Mouse (Mus musculus) mature B cell (primary cell): ENCODE measurements around the gene Slc17a6.

ENCODE experiments used
- in situ Hi-C: fragments of 300-500 bp; cut with MboI; formaldehyde crosslinking; loops from 2 replicates; pipeline ENCODE4 v1.14.3; 2019

Gene Slc17a6

GRCm38 (mm10) chr7:51621694-51622145 lies at the start of gene Slc17a6:
Gene Slc17a6, plus strand, starts transcription at chr7:51622006.
- in situ Hi-C loops = no loop called here

DNA sequence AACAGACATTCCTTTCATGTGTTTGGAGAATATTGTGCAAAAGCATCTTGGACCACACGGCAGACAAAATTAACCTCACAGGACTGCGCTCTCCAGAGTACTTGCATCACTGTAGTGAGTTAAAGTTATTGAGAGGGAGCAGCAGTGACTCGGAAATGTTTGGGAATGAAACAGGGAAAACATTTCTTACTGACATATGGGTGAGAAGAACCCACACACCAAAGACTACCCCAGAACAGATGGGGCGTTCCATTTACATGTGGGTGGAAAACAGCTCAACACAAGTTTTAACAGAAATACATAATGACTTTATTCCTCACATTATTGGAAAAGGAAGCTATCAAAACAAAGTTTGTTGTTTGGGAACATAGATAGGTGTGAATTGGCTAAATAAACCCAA lies 21.8 kb upstream of the Slc17a6 start:
- in situ Hi-C loops = no loop called here

DNA sequence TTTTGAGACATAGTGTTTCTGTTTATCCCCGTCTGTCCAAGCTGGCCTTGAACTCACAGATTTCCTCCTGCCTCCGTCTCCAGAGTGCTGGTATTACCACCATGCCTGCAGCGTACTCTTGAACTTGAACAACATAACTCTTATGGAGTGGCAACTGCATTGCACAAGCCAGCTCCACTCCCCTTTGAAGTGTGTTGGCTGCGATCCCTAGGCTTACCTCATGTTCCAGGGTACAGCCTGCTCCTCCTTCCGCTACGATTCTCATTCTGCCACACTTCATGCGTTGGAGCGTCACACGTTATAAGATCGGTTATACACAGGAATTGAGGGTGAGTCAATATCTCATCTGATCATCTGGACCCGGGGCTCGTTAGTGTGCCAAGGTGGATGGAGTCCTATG lies 18.1 kb upstream of the Slc17a6 start:
- in situ Hi-C loops = no loop called here

DNA sequence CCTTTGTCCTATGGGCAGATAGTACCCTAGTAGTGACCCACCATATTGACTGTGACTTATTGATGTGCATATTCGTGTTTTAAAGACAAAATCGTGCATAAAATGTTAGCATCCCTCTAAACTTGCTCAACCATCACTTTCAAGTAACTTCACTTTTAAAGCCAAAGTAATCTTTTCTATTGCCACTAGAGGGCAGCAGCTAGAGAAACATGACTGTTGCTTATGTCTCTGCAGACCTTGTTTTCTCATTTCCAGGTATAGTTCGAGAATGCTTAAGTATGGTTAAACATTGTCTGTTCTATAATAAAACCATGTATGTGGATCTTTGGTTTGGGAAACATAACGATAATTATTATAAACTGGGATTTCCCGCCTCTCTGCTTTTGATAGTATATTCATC lies 7.4 kb upstream of the Slc17a6 start:
- in situ Hi-C loops = no loop called here

GRCm38 (mm10) chr7:51617941-51618340 lies 3.9 kb upstream of the Slc17a6 start:
- in situ Hi-C loops = no loop called here

DNA sequence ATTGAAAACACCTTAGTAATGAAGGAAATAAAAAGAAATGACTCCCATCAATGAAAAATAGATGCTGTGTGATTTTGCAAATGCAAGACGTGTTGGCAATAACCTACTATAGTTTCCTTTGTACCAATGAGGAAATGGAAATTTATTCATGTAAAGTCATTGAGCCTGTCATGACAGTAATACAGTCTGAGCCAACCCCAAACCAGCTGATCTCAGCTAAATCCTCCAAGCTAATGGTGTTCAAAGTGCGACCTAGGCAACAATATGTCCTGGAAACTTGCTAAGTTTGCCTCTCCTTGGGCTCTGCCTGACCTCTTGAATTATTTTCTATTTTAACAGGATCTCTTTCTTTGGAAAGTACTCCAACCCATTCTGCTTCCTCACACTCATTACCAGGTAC lies 3.4 kb upstream of the Slc17a6 start:
- in situ Hi-C loops = no loop called here

GRCm38 (mm10) chr7:51619977-51620376 lies 1.8 kb upstream of the Slc17a6 start:
- in situ Hi-C loops = no loop called here

DNA sequence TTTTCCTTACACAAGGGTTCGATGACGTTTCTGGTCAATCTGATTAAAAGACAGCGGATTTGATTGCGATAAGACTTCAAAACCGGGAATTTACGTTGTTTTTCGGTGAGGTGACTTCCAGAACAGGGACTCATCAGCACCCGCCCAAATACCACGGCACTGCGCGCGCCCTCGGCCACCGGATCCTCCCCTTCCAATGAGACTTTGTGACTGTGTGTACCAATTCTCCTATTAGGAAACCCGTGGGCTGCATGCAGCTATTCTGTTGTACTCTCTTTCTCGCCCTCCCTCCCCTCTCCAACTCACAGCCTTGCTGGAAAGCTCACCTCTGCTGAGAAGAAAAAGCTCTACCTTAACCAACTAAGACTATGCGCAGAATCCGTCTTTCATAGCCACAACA lies 390 bp downstream of the Slc17a6 start:
- in situ Hi-C loops = no loop called here

- in situ Hi-C loops = no loop called here
Measured at GRCm38 (mm10) chr7:51622666-51623065, 860 bp downstream of the Slc17a6 start.

DNA sequence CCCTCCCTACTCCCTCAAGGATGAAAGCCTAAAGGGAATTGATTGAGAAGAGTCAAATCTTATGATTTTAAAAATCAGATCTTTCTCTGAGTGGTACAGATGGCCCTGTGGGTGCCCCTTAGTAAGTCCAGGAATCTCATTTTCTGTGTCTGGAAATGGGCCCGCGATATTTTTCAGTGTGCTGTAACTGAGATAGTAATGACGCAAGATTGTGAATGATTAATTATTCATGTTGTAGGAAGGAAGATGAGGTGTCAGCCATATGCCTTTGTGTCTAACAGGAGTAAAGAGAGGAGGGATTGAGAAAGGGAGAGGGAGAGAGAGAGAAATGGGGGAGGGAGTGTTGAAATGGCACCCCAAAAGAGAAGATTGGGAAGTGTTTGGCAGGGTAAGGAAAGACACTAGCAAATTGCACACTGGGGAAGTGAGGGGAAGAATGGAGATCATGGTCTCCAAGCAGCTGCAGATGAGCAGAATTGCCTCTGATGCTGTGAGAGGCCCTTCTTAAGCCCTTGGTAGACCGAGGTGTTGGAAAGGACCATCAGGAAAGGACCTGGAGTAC lies 2.6 kb downstream of the Slc17a6 start:
- in situ Hi-C loops = no loop called here

DNA sequence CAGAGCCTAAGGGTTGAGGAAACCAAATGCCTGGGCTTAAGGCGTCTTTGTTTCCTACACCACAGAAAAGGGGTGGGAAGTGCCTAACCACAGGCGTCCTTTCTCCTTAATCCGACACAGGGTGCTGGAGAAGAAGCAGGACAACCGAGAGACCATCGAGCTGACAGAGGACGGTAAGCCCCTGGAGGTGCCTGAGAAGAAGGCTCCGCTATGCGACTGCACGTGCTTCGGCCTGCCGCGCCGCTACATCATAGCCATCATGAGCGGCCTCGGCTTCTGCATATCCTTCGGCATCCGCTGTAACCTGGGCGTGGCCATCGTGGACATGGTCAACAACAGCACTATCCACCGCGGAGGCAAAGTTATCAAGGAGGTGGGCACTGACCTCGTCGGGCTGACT lies 3.4 kb downstream of the Slc17a6 start:
- in situ Hi-C loops = no loop called here

DNA sequence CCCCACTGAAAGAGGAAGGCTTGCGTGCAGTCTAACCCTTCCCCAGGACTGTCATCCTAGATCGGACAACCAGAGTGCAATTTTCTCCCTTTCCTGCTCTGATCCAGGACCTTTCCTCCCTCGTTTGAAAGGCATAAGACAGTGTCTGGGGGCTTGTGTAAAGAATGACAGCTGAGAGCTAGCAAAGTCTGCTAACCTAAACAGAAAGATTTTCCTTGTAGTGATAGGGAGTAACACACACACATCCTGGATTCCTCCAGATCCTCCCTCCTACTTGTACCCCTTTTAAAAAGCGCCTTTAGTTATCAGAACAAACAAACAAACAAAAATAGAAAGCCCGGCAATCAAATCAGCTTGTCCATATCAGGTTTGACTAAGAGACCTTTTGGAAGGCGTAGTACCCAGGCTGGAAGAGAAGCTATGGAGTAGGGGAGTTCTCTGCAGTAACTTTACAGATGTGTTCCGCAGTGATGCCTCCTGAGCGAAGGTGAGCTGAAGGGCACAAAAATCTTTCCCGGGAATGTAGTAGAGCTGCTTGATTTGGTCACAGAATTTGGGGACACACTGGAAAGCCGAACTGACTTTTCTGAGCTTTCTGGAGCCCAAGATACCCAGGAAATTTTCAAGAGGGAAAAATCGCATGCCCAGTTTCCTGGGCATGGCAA lies 3.9 kb downstream of the Slc17a6 start:
- in situ Hi-C loops = no loop called here

GRCm38 (mm10) chr7:51626451-51627000 lies 4.7 kb downstream of the Slc17a6 start:
- in situ Hi-C loops = no loop called here

GRCm38 (mm10) chr7:51627001-51627631 lies 5.3 kb downstream of the Slc17a6 start:
- in situ Hi-C loops = no loop called here

DNA sequence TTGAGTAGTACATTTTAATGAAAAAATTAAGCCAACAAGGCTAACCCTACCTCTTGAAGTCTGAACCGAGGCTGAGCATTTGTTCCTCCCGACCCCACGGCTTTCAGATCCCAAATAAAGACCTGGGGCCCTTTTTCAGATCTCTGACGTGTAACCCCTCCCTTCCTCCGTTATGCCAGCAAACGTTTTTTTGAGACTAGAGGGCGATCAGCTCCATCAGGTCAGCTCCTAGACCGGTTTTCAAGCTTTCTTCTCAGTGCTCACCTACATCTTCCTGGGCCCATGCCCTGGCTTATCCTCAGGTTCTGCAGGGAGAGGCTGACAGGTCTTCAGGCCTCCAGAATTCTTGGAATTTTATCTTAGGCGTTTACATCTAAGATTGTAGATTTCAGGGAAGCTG lies 5.9 kb downstream of the Slc17a6 start:
- in situ Hi-C loops = no loop called here

- in situ Hi-C loops = no loop called here
Measured at GRCm38 (mm10) chr7:51628349-51628748, 6.5 kb downstream of the Slc17a6 start.

- in situ Hi-C loops = no loop called here
Measured at GRCm38 (mm10) chr7:51629206-51629605, 7.4 kb downstream of the Slc17a6 start.

GRCm38 (mm10) chr7:51631171-51631570 lies 9.4 kb downstream of the Slc17a6 start:
- in situ Hi-C loops = no loop called here

DNA sequence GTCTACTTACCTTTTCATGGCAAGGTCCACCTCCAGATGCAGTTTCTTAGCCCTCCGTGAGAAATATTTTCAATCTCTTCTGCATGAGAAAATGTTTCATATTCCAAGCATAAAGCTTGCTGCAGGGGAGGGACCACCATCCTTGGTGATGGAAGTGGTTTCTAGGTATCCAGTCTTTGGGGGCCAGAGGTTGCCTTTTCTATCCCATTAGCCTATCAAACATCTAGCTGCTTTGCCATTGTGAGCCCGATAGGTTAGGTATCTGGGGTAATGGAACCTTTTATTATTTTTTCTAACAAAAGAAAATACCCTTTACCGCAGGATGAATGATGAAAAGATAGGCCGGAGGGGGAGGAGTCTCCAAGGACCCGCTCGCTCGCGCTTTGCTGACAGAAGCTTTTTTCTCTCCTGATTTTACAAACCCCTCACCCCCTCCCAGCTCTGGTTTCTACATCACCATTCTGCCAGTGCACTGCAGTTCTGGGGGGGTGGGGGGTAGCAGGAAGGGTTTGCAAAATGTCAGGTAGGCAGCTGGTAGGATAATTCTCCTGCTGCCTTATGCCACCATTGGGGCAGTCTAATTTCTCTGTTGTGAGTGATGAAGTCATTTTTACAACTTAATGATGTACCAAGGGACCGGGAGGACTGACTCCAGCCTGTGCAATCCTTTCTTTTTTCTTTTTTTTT lies 10.9 kb downstream of the Slc17a6 start:
- in situ Hi-C loops = no loop called here

DNA sequence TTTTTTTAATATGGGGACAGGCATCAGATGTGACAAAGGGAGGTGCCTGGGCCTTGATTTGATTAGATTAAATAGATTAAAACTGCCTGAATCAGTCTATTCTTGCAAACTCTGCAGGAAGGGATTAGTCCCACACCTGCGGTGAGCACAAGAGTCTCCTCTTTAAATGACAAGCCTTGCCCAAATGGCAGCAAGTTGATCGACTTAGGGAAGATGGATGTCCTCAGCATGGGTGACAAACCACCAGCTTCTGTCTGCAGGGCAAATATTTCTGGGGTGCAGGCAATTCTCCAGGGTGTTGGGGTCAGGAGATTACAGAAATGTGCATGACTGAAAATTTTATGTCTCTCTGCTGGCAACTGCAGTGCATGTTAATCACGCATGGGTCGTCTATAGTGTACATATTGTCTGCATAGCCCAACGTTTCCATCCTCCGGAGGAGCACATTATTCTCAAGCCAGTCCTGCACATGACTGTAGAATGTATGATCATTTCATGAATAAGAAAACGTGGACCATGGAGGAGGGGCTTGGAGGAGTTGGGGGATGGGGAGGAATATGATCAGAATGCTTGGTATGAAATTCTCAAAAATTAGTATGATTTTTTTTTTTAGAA lies 11.5 kb downstream of the Slc17a6 start:
- in situ Hi-C loops = no loop called here

GRCm38 (mm10) chr7:51657152-51657551 lies 35.3 kb downstream of the Slc17a6 start:
- in situ Hi-C loops = no loop called here

- in situ Hi-C loops = no loop called here
Measured at GRCm38 (mm10) chr7:51662441-51662840, 40.6 kb downstream of the Slc17a6 start.
